Mouse (Mus musculus): ENCODE measurements at regions not wholly inside any gene's neighbourhood (a gene's known extent, or its start where the extent isn't known, plus 50 kb on each side); places are given as distances from the start of the nearest gene placed in this dataset.
"Not testable (repeated sequence)": the region's sequence is repeated elsewhere in the genome, so short reads cannot be mapped to it uniquely, and the experiment has no call there.

DNA sequence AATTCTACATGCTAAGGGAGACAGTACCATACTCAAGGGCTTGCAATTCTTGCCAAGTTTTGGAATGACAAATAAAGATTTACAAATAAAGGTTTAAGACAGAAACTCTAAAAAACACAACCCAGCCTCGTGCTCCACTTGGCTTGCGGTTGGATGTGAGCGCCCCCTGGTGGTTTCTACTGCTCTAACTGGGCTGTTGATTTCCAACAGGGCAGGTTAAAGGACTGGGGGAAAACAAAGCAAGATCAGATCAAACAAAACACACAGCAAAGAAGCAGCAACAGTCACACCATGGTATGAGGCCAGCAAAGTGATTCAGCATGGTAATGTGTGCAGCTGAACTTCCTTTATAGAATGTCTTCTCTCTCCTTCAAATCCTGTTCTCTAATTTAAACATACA is 339.2 kb downstream of the Adam3 start:
- DNase-seq (ENCODE audit: low read depth, low spot score) = peak; percentile 24

DNA sequence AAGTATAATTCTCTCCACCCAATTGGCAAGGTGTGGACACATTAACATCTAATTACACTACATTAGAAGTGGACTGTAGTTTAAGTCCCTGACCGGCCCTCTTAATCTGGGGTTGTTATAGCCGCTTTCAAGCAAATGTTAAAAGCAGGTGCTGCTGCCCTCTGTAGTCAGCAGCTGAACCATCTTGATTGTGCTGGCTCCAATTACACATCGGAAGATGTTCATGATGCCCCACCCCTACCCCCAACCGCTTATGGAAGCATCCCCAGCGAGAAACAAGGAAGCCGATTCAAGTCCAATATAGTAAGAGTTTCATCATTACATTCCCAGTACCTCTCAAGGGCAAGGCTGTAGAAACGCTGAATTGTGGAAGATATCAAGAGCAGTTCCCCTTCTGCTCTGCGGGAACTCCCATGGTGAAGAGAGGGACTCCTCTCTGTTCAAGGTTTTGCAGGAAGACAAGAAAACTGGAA is 341.7 kb downstream of the Adam3 start:
- no peak for DNase-seq (ENCODE audit: low read depth, low spot score)

DNA sequence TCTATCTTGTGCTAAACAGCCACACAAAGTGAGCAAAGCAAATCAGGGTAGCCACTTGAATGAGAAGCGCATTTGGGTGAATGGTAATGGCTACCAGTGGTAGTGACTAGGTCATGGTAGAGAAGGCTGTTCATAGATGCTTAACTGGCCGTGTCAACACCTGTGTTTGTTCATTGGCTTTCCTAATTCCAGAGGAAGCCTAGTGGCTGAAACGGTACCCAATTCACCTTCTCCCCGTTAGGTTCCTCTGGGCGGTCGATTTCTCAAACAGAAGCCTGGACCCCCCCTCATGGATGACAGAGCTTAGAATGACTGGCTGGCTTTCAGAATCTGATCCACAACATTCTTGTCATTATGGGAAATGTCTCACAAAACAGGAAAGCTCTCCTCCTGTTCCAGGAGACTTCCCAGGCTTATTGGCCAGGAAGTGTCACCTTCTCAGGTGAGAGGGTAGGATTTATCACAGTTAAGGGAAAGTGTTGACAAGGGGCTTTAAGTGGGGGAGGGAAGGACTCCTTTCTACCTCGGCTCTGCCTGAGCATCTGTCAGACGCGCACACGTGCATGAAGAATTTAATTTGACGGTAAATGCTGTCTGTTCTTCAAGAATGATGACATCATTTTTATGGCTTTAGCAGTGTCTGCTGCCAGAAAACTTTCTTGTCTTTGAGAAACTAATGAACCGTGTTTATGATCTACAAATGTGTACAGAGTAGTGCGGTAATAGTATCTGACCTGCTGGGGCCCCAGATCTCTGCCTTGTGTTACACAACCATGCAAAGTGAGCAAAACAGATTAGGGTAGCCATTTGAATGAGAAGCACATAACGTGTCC is 342.3 kb downstream of the Adam3 start:
- no peak for DNase-seq (ENCODE audit: low read depth, low spot score)

DNA sequence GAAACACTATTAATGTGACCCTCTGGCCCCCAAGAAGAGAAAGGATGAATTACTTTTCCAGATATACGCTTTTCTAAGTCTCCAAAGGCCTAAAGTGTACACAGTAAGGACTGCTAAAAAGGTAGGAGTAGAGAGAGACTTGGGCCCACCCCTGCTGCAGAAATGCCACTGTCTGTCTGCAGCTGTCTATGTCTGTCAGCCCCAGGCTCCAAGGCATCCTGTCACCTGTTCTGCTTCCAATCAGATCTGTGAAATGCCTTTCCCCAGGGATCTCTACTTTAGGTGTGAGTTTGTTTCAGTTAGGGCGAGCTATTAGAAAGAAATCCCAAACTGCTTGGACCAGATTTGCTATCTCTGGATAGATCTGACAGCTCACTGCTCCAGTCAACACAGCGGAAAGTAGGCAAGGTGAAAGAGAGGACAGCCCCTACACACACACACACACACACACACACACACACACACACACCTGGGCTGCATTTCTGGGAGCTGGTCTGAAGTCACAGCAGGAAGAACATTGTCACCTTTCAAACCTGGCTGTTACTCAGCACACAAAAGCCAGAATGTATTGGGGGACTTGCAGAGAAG is 343.9 kb downstream of the Adam3 start:
- no peak for DNase-seq (ENCODE audit: low read depth, low spot score)

DNA sequence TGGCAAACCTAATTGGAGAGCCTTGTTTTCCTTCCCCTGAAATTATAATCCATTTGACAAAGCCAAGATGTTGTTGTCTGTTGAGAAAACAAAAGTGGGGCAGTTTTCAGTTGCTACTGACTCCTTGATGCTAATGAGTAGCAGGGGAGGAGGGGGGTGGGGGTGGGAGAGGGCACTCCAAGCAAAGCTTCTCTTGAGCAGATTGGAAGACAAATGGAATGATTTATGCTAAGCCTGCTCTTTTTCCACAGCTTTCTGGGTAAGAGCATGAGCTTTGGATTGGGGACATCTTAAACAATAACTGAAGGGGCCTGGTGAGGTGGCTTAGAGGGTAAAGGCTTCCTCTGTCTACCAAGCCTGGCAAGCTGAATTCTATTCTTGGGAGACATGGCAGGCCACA is 347.6 kb downstream of the Adam3 start:
- no peak for DNase-seq (ENCODE audit: low read depth, low spot score)

DNA sequence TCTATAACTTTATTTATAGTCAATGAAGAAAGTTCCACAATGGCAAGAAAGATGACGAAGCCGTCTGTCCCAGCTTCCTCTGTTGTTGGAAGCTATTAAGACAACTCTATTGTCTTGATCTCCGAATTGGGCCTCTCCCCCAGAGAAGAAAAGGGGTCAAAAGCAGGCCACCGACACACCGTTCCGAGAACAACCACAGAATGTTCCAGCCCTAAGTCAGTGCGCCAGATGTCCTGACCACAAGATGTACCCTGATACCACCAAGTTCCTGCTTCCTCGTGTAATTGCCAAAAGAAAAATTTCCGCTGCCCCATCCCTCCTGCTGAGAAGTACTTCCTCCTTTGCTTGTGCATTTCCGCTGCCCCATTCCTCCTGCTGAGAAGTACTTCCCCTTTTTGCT is 348.8 kb downstream of the Adam3 start:
- not testable (repeated sequence) for DNase-seq (ENCODE audit: low read depth, low spot score)

DNA sequence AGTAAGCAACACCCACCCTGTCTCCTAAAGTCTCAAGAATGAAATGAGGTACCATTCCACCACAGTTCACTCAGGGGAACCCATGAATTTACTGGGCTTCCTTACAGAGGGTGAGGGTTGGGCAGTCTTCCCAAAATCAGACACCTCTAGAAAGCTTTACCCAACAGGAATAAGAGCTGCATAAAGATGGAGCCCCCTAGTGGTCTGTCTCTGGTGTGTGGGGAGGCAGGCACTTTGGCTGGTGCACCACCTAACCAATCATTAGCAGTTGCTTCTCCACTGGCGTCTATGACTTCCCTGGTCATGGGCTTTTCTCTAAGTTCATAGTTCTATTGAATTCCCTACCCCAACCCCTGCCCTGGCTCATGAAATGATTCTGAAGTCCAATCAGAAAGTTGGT is 351.1 kb downstream of the Adam3 start:
- DNase-seq (ENCODE audit: low read depth, low spot score) = no peak

DNA sequence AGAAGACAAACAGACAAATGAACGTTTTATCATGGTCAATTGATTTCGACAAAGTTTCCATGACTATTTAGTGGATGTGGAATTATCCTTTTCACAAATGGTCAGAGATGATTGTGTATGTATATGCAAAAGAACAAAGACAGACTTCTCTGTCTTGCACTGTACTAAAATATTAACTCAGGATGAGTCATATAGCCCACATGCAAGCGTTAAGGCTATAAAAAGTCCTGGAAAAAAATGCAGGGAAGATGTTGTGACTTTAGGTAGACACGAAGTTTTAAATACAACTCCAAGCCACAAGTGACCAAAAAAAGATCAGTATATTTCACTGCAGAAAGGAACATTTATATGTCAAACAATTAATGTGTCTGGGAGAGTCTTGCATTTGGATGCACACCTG is 353.6 kb downstream of the Adam3 start:
- DNase-seq (ENCODE audit: low read depth, low spot score) = no peak

DNA sequence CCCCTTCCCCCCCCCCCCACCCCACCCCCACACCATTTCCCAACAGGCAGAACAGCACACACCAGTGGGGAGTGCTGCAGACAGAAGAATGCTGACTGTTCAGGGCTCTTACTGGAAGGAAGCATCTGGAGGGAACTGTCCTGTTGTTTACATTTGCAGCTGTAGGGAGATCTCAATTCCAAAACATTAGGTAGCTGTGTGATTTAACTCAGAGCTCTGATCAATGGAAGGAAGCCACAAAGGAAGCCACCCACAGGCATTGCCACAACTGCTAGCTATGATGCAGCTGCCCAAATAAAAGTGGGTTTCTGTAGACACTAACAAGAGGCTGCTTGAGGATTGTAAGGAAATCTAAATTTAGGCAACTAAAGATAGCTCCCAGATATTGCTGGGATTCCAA is 359.7 kb downstream of the Adam3 start:
- DNase-seq (ENCODE audit: low read depth, low spot score) = no peak

DNA sequence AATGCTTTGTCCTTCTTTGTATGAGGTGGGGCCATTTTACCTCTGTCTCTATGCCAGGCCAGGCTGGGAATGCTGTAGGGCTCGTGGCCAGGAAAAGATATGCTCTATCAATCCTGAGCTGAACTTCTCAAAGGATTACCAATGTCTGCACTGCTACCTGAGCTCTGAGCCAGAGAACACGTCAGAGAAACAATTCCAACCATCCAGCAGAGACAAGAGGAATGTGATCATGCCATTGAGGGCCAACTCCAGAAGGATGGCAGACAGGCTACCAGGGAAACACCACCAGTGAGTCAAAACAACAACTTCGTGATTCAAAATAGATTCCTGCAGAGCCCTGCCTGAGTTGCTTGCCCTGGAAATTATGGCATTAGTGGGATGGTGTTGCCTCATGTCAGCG is 361.0 kb downstream of the Adam3 start:
- no peak for DNase-seq (ENCODE audit: low read depth, low spot score)

DNA sequence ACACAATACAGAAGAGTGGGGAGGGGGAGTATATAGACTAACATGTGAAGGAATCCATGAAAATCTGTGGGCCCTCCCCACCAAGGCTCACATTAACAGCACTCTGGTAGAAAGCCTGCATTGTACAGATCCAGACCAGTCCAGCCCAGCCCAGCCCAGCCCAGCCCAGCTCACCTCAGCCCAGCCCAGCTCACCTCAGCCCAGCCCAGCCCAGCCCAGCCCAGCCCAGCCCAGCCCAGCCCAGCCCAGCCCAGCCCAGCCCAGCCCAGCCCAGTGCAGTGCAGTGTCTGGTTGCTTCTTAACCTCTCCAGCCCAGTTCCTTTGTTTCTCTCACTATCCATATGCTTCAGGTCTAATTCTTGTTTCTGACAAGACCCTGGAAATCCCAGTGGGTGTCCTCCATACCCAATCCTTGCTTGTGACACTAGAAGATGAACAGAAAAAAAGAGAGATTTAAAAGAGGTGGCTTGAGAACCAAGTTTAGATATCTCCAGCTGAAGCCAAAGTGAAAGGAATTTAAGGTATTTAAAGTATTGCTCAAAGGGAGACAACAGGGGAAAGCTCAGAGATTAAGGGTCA is 366.5 kb downstream of the Adam3 start:
- no peak for DNase-seq (ENCODE audit: low read depth, low spot score)

DNA sequence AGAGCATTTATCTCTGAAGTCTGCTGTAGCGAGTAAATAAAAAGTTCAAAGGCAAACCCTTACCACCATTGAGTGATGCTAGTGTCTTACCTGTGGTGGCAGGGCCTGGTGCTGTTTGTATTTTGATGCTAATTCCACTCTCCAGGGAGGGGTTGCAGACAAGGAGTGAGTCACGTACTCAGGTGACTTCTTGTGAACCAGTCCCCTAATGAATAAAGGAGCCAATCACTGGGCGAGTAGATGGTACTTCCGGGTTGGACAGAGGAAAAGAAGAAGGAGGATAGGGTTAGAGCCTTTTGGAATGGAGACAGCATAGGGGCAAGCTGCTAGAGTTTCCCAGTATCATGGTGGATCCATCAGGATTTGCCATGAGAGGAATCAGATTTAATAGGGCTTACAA is 370.5 kb downstream of the Adam3 start:
- DNase-seq (ENCODE audit: low read depth, low spot score) = no peak

DNA sequence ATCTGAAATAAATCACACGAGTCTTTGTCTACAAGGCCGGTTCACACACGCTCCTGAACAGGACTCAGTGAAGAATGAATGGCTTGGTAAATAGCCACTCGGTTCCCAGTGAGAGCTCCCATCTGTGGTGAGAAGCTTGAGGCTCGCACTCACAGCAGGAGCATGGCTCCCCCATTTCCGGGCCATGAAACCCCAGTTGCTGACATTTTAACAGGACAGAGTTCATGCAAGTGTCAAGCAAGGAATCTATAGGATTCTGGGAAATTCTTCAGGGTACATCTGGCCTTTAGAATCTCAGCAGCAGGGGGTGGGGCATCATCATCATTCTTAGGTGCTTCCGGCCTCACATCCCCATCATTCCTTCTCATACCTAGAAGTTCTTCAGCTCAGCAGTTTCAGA is 371.8 kb downstream of the Adam3 start:
- no peak for DNase-seq (ENCODE audit: low read depth, low spot score)

DNA sequence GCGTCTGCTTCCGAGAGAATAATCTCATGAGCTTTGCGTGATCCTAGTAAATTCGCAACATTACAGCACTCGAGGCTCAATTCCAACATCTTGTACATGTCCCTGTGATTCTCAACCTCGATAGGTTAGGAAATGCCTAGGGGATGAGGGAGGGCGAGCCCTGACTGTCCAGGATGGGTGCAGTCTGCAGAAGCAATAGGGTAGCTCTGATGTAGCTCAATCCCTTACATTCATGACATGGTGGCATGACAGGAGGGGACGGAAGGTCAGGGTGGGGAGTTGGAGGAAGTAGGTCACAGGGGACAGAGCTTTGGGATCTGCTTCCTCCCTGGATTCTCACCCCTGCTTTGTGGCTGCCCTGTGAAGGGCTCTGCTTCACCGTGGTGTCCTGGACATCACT is 373.3 kb downstream of the Adam3 start:
- no peak for DNase-seq (ENCODE audit: low read depth, low spot score)

DNA sequence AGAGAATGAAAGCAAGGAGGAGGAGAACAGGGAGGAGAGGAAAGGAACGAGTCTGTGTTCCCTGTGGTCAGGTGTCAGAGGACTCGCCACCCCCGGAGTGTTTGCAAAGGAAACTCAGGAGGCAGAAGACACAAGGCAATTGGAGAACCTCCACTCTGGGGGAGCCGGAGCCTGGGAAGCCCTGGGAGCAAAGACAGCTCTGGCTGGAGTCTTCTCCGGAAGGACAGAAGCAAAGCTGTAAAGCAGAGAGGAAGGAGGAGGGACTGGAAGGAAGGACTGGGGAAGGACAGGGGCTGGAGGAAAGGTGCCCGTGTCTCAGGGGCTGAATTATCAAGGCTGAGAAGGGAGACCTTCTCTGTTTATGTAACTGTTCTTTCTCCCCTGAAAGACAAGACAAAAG is 373.9 kb downstream of the Adam3 start:
- DNase-seq (ENCODE audit: low read depth, low spot score) = no peak

DNA sequence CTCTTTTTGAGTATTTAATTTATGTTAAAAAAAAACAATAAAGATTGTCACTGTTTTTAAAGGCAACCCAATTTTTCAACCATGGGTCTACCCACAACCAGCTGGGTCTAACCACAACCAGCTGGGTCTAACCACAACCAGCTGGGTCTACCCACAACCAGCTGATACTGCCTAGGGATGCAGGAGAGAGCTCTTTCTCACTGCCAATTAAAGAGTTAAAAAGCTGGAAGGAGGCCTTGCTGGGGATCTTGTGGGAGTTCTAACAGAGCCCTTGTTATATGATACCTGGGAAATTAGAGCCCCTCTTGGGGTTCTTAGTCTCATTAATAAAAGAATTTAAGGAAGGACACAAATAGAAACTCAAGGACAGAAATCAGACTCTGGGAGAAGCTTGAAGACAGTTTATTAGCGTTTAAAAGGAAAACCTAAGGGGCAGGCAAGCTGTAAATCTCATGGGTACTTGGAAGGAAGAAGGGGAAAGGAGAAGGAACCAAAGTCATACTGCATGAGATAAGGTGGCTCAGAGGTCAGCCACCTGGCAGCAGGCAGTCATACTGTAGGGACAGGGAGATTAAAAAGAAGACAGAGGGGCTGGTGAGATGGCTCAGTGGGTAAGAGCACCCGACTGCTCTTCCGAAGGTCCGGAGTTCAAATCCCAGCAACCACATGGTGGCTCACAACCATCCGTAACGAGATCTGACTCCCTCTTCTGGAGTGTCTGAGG is 379.1 kb downstream of the Adam3 start:
- DNase-seq (ENCODE audit: low read depth, low spot score) = no peak

DNA sequence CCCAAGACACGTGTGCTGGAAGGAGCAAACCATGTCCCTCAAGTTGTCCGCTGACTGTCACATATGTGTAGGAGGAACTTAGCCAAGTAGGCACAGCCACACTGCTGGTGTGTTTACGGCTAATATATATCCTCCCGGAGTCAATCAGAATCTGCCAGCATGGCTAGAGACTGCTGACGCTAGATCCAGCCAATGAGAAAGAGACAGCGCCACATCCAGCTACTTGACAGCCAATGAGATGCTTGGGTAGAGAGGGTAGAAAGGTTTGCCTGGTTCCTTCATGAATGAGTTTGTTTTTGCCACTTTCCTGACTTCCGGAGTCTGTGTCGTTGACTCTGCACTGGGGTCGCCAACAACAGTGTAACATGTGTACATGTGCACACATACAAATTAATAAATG is 387.0 kb downstream of the Adam3 start:
- no peak for DNase-seq (ENCODE audit: low read depth, low spot score)

DNA sequence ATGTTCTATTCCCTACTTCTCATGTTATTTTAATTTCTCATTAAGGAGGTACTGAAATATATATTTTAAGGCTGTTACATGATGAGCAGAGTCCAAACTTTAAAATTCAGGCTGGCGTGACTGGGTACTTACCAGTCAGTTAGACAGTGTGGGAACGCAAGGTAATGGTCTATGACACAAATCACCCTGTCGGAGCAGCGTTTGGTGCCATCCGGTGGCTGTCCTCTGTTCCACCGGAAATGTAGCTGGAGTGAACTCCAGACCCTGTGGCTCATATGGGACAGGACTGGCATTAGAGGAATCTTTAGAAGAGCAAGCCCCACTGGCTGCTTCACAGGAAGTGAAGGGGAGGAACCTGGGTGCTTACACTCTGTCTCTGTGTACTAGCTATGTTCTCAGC is 388.0 kb downstream of the Adam3 start:
- no peak for DNase-seq (ENCODE audit: low read depth, low spot score)

DNA sequence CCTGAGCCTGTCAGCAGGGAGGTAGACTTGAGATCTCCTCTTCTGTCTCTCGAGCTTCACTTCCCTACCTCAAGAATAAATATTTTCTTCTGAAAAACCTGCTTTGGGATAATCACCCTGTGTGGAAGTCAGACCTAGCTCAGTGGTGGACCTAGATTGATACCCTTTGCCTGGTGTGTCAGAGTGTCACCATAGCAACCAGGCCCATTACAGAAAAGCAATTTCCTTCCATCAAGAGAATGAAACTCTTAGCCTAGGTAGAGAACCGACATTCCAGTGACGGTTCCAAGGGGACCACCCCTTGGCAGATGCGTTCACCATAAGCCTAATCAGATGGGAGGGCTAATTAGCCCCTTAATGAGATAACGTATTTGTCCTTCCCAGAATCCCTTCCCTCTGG is 389.9 kb downstream of the Adam3 start:
- no peak for DNase-seq (ENCODE audit: low read depth, low spot score)

DNA sequence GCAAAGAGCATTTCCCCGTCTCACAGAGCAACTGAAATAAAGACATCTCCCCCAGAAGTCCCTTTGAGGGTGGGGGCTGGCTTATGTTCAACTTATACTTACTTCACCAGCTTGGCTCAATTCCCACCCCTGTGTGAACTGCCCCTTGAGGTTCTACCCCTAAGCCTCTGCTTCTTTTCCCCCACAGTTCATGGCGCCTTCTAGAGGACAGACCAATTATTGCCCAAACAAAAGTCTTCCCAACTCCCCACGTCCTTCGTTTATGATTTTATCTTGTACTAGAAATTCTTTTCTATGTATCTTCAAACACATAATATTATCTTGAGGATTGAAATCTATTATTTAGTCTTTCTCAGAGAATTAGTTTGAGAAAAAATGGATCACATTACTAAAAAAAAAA is 391.9 kb downstream of the Adam3 start:
- no peak for DNase-seq (ENCODE audit: low read depth, low spot score)

DNA sequence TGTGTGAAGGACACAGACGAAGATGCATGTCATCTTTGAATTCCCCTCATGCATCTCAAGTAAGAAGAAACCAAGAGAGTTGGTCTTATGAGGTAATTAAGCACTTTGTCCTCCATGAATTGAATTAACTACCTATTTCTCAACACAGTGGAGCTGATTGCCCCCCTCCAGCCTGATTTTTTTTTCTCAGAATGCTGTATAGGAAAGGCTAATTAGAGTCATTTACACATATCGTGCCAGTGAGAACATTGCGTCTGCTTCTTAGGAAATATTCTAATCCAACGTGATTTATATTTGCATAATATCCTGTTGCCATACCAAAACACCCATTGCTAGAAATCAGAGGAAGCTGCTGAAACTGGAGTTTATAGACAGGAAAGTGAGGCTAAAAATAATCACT is 414.8 kb downstream of the Adam3 start:
- DNase-seq (ENCODE audit: low read depth, low spot score) = no peak

DNA sequence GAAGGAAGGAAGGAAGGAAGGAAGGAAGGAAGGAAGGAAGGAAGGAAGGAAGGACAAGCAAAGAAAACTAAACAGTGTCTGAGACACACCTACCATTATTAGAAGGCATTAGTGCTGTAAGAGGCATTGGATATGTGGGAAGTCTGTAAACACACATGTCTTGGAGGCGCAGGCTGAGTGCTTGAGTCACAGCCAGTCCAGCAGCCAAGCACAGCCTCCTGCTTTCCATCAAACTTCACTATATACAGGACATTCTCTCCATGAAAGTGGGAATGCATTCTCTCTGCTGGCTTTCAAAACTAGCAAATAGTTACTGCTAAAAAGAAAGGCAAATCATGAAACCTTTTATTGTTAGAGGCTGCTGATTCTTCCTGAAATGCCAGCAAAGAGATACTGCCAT is 431.1 kb downstream of the Adam3 start:
- DNase-seq (ENCODE audit: low read depth, low spot score) = no peak
